Mouse (Mus musculus) embryonic facial prominence, embryonic 11.5 days (tissue): ENCODE results near the gene Rbfox3. TPM values are rescaled to one million over a fixed set of nuclear protein-coding genes. Genes with fewer than 3 reads are reported as not detected.
A peak's percentile ranks its signal among the peaks of the same experiment; 100 is the strongest.

Source experiments
- ATAC-seq: fragments of 200-750 bp; cut with Nextera tagmentation; replicated peaks from 2 replicates; pipeline ENCODE4 v1.8.0; 2017; ENCODE audit warnings: low read depth; ENCODE audit not compliant: insufficient number of reproducible peaks, low FRiP score, low TSS enrichment
- DNase-seq: peaks from one replicate; pipeline ENCODE4 v3.0.0-alpha.2; 2015; ENCODE audit warnings: low spot score
- H3K27ac ChIP-seq: fragments of 300-500 bp; sonication (generic); replicated peaks from 2 replicates; pipeline ENCODE4 v1.5.1; 2014; ENCODE audit warnings: mild to moderate bottlenecking, low read depth, low read length, control low read depth
- H3K27me3 ChIP-seq: fragments of 300-500 bp; sonication (generic); 2 replicates; pipeline ENCODE4 v1.6.1; 2014; ENCODE audit warnings: mild to moderate bottlenecking, low read length, moderate library complexity, mixed read lengths; ENCODE audit not compliant: control insufficient read depth, insufficient read depth
- H3K36me3 ChIP-seq: fragments of 300-500 bp; sonication (generic); replicated peaks from 2 replicates; pipeline ENCODE4 v1.6.1; 2014; ENCODE audit warnings: low read depth, mild to moderate bottlenecking, low read length, moderate library complexity, mixed read lengths; ENCODE audit not compliant: control insufficient read depth, insufficient read depth
- H3K4me1 ChIP-seq: fragments of 300-500 bp; sonication (generic); 2 replicates; pipeline ENCODE4 v1.6.1; 2014; ENCODE audit warnings: low read length, mixed read lengths; ENCODE audit not compliant: control insufficient read depth, insufficient read depth
- H3K4me2 ChIP-seq: fragments of 300-500 bp; sonication (generic); 2 replicates; pipeline ENCODE4 v1.6.1; 2014; ENCODE audit warnings: low read depth, mild to moderate bottlenecking, control low read depth, low read length, moderate library complexity
- H3K4me3 ChIP-seq: fragments of 300-500 bp; sonication (generic); 2 replicates; pipeline ENCODE4 v1.5.1; 2014; ENCODE audit warnings: low read depth, low read length, control low read depth
- H3K9ac ChIP-seq: fragments of 300-500 bp; sonication (generic); replicated peaks from 2 replicates; pipeline ENCODE4 v1.6.1; 2014; ENCODE audit warnings: mild to moderate bottlenecking, control low read depth, low read length
- H3K9me3 ChIP-seq: fragments of 300-500 bp; sonication (generic); replicated peaks from 2 replicates; pipeline ENCODE4 v1.6.1; 2016; ENCODE audit warnings: mild to moderate bottlenecking, low read length, inconsistent platforms, mixed read lengths; ENCODE audit not compliant: control insufficient read depth
- WGBS: fragments of 180-500 bp; shearing (Covaris S2); extraction: QIAGEN DNeasy Blood & Tissue Kit; methylation state at CpG from one replicate; pipeline ENCODE4 v1.1.7; 2014; 5-methylcytosine and 5-hydroxymethylcytosine counted together
- polyA plus RNA-seq: library from polyadenylated mRNA; unstranded; fragments of >200 nt; fragmentation: Nextera tagmentation; extraction: Ambion mirVana; gene quantifications from 2 replicates; pipeline ENCODE4 v1.2.1, GENCODE M21; 2014

The Rbfox3 gene
- polyA plus RNA-seq, 1 experiment from 2014 or later = 2.5 TPM

- no peaks in the 10 kb centered on the region for H3K36me3 ChIP-seq
- no peak overlapping the region for H3K4me2 ChIP-seq
- H3K27ac ChIP-seq = no peak overlapping the region; the same call in 1 of the 2 replicates
- no peak overlapping the region for H3K4me3 ChIP-seq
- ATAC-seq = peak; percentile 45; the same call in 1 of the 2 replicates
- H3K27me3 ChIP-seq = peaks cover 4% of the 10 kb centered on the region; the same call in 1 of the 2 replicates
- H3K9ac ChIP-seq = no peak overlapping the region
- no peaks in the 10 kb centered on the region for H3K9me3 ChIP-seq
- no peak for DNase-seq
- no peaks in the 10 kb centered on the region for H3K4me1 ChIP-seq
These were observed 166.1 kb downstream of the Rbfox3 start for GRCm38 (mm10) chr11:118745279-118745678.

GRCm38 (mm10) chr11:118744782-118745181, 166.6 kb downstream of the Rbfox3 start:
- Histone ChIP-seq H3K4me2 (no peak overlapping the region), H3K36me3 (no peaks in the 10 kb centered on the region), H3K4me1 (no peaks in the 10 kb centered on the region), H3K27ac (no peak overlapping the region), H3K9me3 (no peaks in the 10 kb centered on the region), H3K4me3 (no peak overlapping the region), H3K9ac (no peak overlapping the region), H3K27me3 (peaks cover 4% of the 10 kb centered on the region; the same call in 1 of the 2 replicates)
- DNase-seq = peak; percentile 66
- 3% methylated on average over 15 of the region's 15 CpGs for WGBS
- ATAC-seq = no peak; the same call in 1 of the 2 replicates

- ATAC-seq (no peak), DNase-seq (peak; percentile 57)
- no peaks in the 10 kb centered on the region for H3K4me1 ChIP-seq
- no peak overlapping the region for H3K9ac ChIP-seq
- WGBS = 28% methylated on average over 3 of the region's 3 CpGs
- no peak overlapping the region for H3K27ac ChIP-seq
- no peaks in the 10 kb centered on the region for H3K9me3 ChIP-seq
- no peak overlapping the region for H3K4me3 ChIP-seq
- peaks cover 4% of the 10 kb centered on the region; the same call in 1 of the 2 replicates for H3K27me3 ChIP-seq
- no peak overlapping the region for H3K4me2 ChIP-seq
- no peaks in the 10 kb centered on the region for H3K36me3 ChIP-seq
These were observed 168.6 kb downstream of the Rbfox3 start for GRCm38 (mm10) chr11:118742762-118743161.

- Histone ChIP-seq H3K9me3 (no peaks in the 10 kb centered on the region), H3K9ac (no peak overlapping the region), H3K4me3 (no peak overlapping the region), H3K36me3 (no peaks in the 10 kb centered on the region), H3K4me1 (no peaks in the 10 kb centered on the region), H3K27me3 (peaks cover 4% of the 10 kb centered on the region; the same call in 1 of the 2 replicates), H3K27ac (no peak overlapping the region), H3K4me2 (no peak overlapping the region)
- 34% methylated on average over 6 of the region's 6 CpGs for WGBS
- no peak for ATAC-seq
- DNase-seq = peak; percentile 51
These were observed 170.1 kb downstream of the Rbfox3 start for GRCm38 (mm10) chr11:118741262-118741661.

GRCm38 (mm10) chr11:118740001-118740400, 171.4 kb downstream of the Rbfox3 start:
- Histone ChIP-seq H3K4me2 (no peak overlapping the region), H3K27me3 (no peaks in the 10 kb centered on the region), H3K9ac (no peak overlapping the region), H3K36me3 (no peaks in the 10 kb centered on the region), H3K4me3 (no peak overlapping the region), H3K4me1 (no peaks in the 10 kb centered on the region), H3K9me3 (no peaks in the 10 kb centered on the region), H3K27ac (no peak overlapping the region)
- DNase-seq (peak; percentile 73), ATAC-seq (no peak)
- 17% methylated on average over 6 of the region's 6 CpGs for WGBS

- no peaks in the 10 kb centered on the region for H3K36me3 ChIP-seq
- DNase-seq (peak; percentile 92), ATAC-seq (0 out of 2 replicates have a peak, but pooled peaks have one; percentile 26)
- WGBS = 9% methylated on average over 23 of the region's 23 CpGs
- H3K4me2 ChIP-seq = peak overlapping the region; percentile 1
- H3K4me3 ChIP-seq = no peak overlapping the region
- no peaks in the 10 kb centered on the region for H3K27me3 ChIP-seq
- no peak overlapping the region for H3K27ac ChIP-seq
- H3K4me1 ChIP-seq = no peaks in the 10 kb centered on the region
- H3K9me3 ChIP-seq = no peaks in the 10 kb centered on the region
- no peak overlapping the region for H3K9ac ChIP-seq
These were observed 172.3 kb downstream of the Rbfox3 start for GRCm38 (mm10) chr11:118738855-118739832.

- H3K36me3 ChIP-seq = no peaks in the 10 kb centered on the region
These were observed 173.1 kb downstream of the Rbfox3 start for GRCm38 (mm10) chr11:118738323-118738722.

GRCm38 (mm10) chr11:118737821-118738220, 173.6 kb downstream of the Rbfox3 start:
- Histone ChIP-seq H3K4me2 (no peak overlapping the region), H3K4me1 (no peaks in the 10 kb centered on the region), H3K27me3 (no peaks in the 10 kb centered on the region), H3K9ac (no peak overlapping the region), H3K36me3 (no peaks in the 10 kb centered on the region), H3K27ac (no peak overlapping the region), H3K4me3 (no peak overlapping the region), H3K9me3 (no peaks in the 10 kb centered on the region)
- DNase-seq (no peak), ATAC-seq (no peak)
- 51% methylated on average over 3 of the region's 3 CpGs for WGBS

More at GRCm38 (mm10) chr11:118738323-118738722, 173.1 kb downstream of the Rbfox3 start:
- H3K4me2 ChIP-seq = no peak overlapping the region
- no peaks in the 10 kb centered on the region for H3K27me3 ChIP-seq
- H3K4me3 ChIP-seq = no peak overlapping the region
- 29% methylated on average over 7 of the region's 7 CpGs for WGBS
- ATAC-seq = no peak
- H3K4me1 ChIP-seq = no peaks in the 10 kb centered on the region
- H3K9ac ChIP-seq = no peak overlapping the region
- DNase-seq = no peak
- no peak overlapping the region for H3K27ac ChIP-seq
- no peaks in the 10 kb centered on the region for H3K9me3 ChIP-seq
